Mouse (Mus musculus) CD4-positive, CD25-positive, alpha-beta regulatory T cell (primary cell): ENCODE data around the gene Ipo4. TPM values are rescaled to one million over a fixed set of nuclear protein-coding genes. Genes with fewer than 3 reads are reported as not detected.

Experiments
- polyA plus RNA-seq: library from polyadenylated mRNA; unstranded; fragments of 100-300 nt; shearing (Covaris generic); gene quantifications from one replicate; pipeline ENCODE4 v1.2.1, GENCODE M21; 2017

The Ipo4 gene
- polyA plus RNA-seq, 1 experiment from 2014 or later = 70.3 TPM

Other genes starting within 250 kb of the Ipo4 start
- gene Dhrs4, start 157.2 kb downstream of the Ipo4 start, polyA plus RNA-seq = 37.4 TPM
- gene Carmil3, start 145.3 kb downstream of the Ipo4 start, polyA plus RNA-seq = 0.60 TPM
- 0.05 TPM for gene Cpne6, start 125.5 kb downstream of the Ipo4 start, polyA plus RNA-seq
- gene Nrl, start 111.0 kb downstream of the Ipo4 start, polyA plus RNA-seq = 0.08 TPM
- 30.9 TPM for gene Pck2, start 95.7 kb downstream of the Ipo4 start, polyA plus RNA-seq
- gene Dcaf11, start 76.0 kb downstream of the Ipo4 start, polyA plus RNA-seq = 139 TPM
- 4.4 TPM for gene A730061H03Rik, start 75.6 kb downstream of the Ipo4 start, polyA plus RNA-seq
- gene Fitm1, start 60.3 kb downstream of the Ipo4 start, polyA plus RNA-seq = not detected
- gene Psme1, start 57.8 kb downstream of the Ipo4 start, polyA plus RNA-seq = 1,061 TPM
- gene Emc9, start 50.7 kb downstream of the Ipo4 start, polyA plus RNA-seq = 41.4 TPM
- gene Psme2, start 44.8 kb downstream of the Ipo4 start, polyA plus RNA-seq = 694 TPM
- 64.2 TPM for gene Rnf31, start 44.2 kb downstream of the Ipo4 start, polyA plus RNA-seq
- 196 TPM for gene Irf9, start 32.4 kb downstream of the Ipo4 start, polyA plus RNA-seq
- 9.6 TPM for gene Rec8, start 17.9 kb downstream of the Ipo4 start, polyA plus RNA-seq
- 1.3 TPM for gene Gm49378, start 1.9 kb upstream of the Ipo4 start, polyA plus RNA-seq
- 83.6 TPM for gene Tm9sf1, start 7.8 kb upstream of the Ipo4 start, polyA plus RNA-seq
- 2.1 TPM for gene Tssk4, start 14.2 kb upstream of the Ipo4 start, polyA plus RNA-seq
- gene Mdp1, start 24.6 kb upstream of the Ipo4 start, polyA plus RNA-seq = 111 TPM
- 50.7 TPM for gene Gmpr2, start 36.0 kb upstream of the Ipo4 start, polyA plus RNA-seq
- 388 TPM for gene Nedd8, start 36.2 kb upstream of the Ipo4 start, polyA plus RNA-seq
- gene Tinf2, start 45.9 kb upstream of the Ipo4 start, polyA plus RNA-seq = 69.1 TPM
- gene Tgm1, start 78.0 kb upstream of the Ipo4 start, polyA plus RNA-seq = 0.47 TPM
- 75.9 TPM for gene Rabggta, start 86.3 kb upstream of the Ipo4 start, polyA plus RNA-seq
- gene Dhrs1, start 109.7 kb upstream of the Ipo4 start, polyA plus RNA-seq = 36.0 TPM
- gene Nop9, start 109.7 kb upstream of the Ipo4 start, polyA plus RNA-seq = 51.0 TPM
- gene Cideb, start 122.5 kb upstream of the Ipo4 start, polyA plus RNA-seq = not detected
- gene Ltb4r2, start 125.5 kb upstream of the Ipo4 start, polyA plus RNA-seq = 0.07 TPM
- gene Ltb4r1, start 130.0 kb upstream of the Ipo4 start, polyA plus RNA-seq = 1.9 TPM
- gene Adcy4, start 148.1 kb upstream of the Ipo4 start, polyA plus RNA-seq = 0.32 TPM
- gene Ripk3, start 152.9 kb upstream of the Ipo4 start, polyA plus RNA-seq = 67.6 TPM
- gene Nfatc4, start 187.2 kb upstream of the Ipo4 start, polyA plus RNA-seq = not detected
- gene Nynrin, start 218.1 kb upstream of the Ipo4 start, polyA plus RNA-seq = 1.2 TPM
- gene Cbln3, start 248.4 kb upstream of the Ipo4 start, polyA plus RNA-seq = 0.20 TPM
- gene Khnyn, start 249.0 kb upstream of the Ipo4 start, polyA plus RNA-seq = 63.7 TPM